Mouse (Mus musculus) midbrain, embryonic 14.5 days (tissue): ENCODE data around the gene Nup210l. TPM values are rescaled to one million over a fixed set of nuclear protein-coding genes. Genes with fewer than 3 reads are reported as not detected.

ENCODE experiments used
- ATAC-seq: fragments of 200-750 bp; cut with Nextera tagmentation; 2 replicates; pipeline ENCODE4 v1.8.0; 2017; ENCODE audit warnings: moderate number of reproducible peaks, moderate library complexity; ENCODE audit not compliant: low FRiP score, low TSS enrichment
- DNase-seq: peaks from one replicate; pipeline ENCODE4 v3.0.0-alpha.2; 2015
- H3K27ac ChIP-seq: fragments of 300-500 bp; sonication (generic); replicated peaks from 2 replicates; pipeline ENCODE4 v1.5.1; 2014; ENCODE audit warnings: mild to moderate bottlenecking, low read depth, low read length, moderate library complexity
- H3K27me3 ChIP-seq: fragments of 300-500 bp; sonication (generic); 2 replicates; pipeline ENCODE4 v1.6.1; 2014; ENCODE audit warnings: low read length, control low read depth, mixed read lengths; ENCODE audit not compliant: control insufficient read depth, insufficient read depth
- H3K36me3 ChIP-seq: fragments of 300-500 bp; sonication (generic); 2 replicates; pipeline ENCODE4 v1.6.1; 2014; ENCODE audit warnings: low read length, control low read depth; ENCODE audit not compliant: control insufficient read depth, insufficient read depth
- H3K4me1 ChIP-seq: fragments of 300-500 bp; sonication (generic); 2 replicates; pipeline ENCODE4 v1.6.1; 2014; ENCODE audit warnings: mild to moderate bottlenecking, antibody characterized with exemption, low read length, control low read depth; ENCODE audit not compliant: control insufficient read depth, insufficient read depth
- H3K4me2 ChIP-seq: fragments of 300-500 bp; sonication (generic); 2 replicates; pipeline ENCODE4 v1.6.1; 2014; ENCODE audit warnings: mild to moderate bottlenecking, low read length, moderate library complexity
- H3K4me3 ChIP-seq: fragments of 300-500 bp; sonication (generic); replicated peaks from 2 replicates; pipeline ENCODE4 v1.5.1; 2014; ENCODE audit warnings: low read depth, low read length
- H3K9ac ChIP-seq: fragments of 300-500 bp; sonication (generic); replicated peaks from 2 replicates; pipeline ENCODE4 v1.6.1; 2014; ENCODE audit warnings: mild to moderate bottlenecking, low read length, moderate library complexity
- H3K9me3 ChIP-seq: fragments of 300-500 bp; sonication (generic); 2 replicates; pipeline ENCODE4 v1.6.1; 2016; ENCODE audit warnings: low read length, control low read depth, mixed read lengths; ENCODE audit not compliant: control insufficient read depth
- WGBS: fragments of 180-500 bp; shearing (Covaris S2); extraction: QIAGEN DNeasy Blood & Tissue Kit; methylation state at CpG from one replicate; pipeline ENCODE4 v1.1.7; 2014; 5-methylcytosine and 5-hydroxymethylcytosine counted together
- polyA plus RNA-seq: library from polyadenylated mRNA; unstranded; fragments of >200 nt; fragmentation: Nextera tagmentation; extraction: Ambion mirVana; gene quantifications from 2 replicates; pipeline ENCODE4 v1.2.1, GENCODE M21; 2014

Gene Nup210l
- polyA plus RNA-seq, 1 experiment from 2014 or later, result 0.61 TPM

- no peak overlapping the region for H3K9ac ChIP-seq
- H3K4me3 ChIP-seq, result no peak overlapping the region
- H3K27ac ChIP-seq, result no peak overlapping the region
- DNase-seq, result no peak
- no peaks in the 10 kb centered on the region for H3K36me3 ChIP-seq
- ATAC-seq, result no peak
- WGBS, result 87% methylated on average over 1 of the region's 1 CpGs
- H3K4me1 ChIP-seq, result no peaks in the 10 kb centered on the region
- H3K4me2 ChIP-seq, result no peak overlapping the region
- H3K27me3 ChIP-seq, result no peaks in the 10 kb centered on the region
- no peaks in the 10 kb centered on the region for H3K9me3 ChIP-seq
Observed at GRCm38 (mm10) chr3:90133331-90133730, 29.4 kb downstream of the Nup210l start.

- Histone ChIP-seq H3K36me3 (no peaks in the 10 kb centered on the region), H3K27ac (no peak overlapping the region)
Observed at GRCm38 (mm10) chr3:90134483-90134882, 30.6 kb downstream of the Nup210l start.

GRCm38 (mm10) chr3:90134993-90135392 is 31.1 kb downstream of the Nup210l start:
- 91% methylated on average over 5 of the region's 5 CpGs for whole genome bisulfite sequencing
- Histone ChIP-seq H3K4me3 (no peak overlapping the region), H3K9me3 (no peaks in the 10 kb centered on the region), H3K36me3 (no peaks in the 10 kb centered on the region), H3K4me1 (no peaks in the 10 kb centered on the region), H3K4me2 (no peak overlapping the region), H3K27ac (no peak overlapping the region), H3K9ac (no peak overlapping the region), H3K27me3 (no peaks in the 10 kb centered on the region)
- DNase-seq (no peak), ATAC-seq (no peak)

More at GRCm38 (mm10) chr3:90134483-90134882, 30.6 kb downstream of the Nup210l start:
- Histone ChIP-seq H3K4me2 (no peak overlapping the region), H3K27me3 (no peaks in the 10 kb centered on the region), H3K9ac (no peak overlapping the region), H3K4me1 (no peaks in the 10 kb centered on the region), H3K9me3 (no peaks in the 10 kb centered on the region), H3K4me3 (no peak overlapping the region)
- no peak for DNase-seq
- ATAC-seq, result no peak
- 74% methylated on average over 3 of the region's 3 CpGs for WGBS

DNA sequence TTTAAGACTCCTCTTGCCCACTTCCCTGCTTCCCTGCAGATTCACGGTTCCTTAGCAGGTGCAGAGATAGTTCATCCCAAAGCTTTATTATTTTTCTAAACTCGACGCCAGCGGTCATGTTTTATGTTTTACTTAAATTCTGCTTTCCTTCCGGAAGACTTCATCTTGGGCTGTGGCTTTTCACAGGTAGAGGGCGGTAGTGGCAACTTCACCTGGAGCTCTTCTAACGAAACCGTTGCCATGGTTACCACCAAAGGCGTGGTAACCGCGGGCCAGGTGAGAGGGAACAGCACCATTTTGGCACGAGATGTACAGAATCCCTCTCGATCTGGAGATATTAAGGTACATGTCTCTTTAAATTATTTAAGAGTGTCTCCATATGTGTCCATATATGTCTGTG is 32.7 kb downstream of the Nup210l start:
- WGBS, result 36% methylated on average over 13 of the region's 13 CpGs
- H3K9ac ChIP-seq, result no peak overlapping the region
- ATAC-seq, result no peak
- no peaks in the 10 kb centered on the region for H3K9me3 ChIP-seq
- no peaks in the 10 kb centered on the region for H3K36me3 ChIP-seq
- H3K4me3 ChIP-seq, result no peak overlapping the region
- H3K27me3 ChIP-seq, result no peaks in the 10 kb centered on the region
- peak; percentile 32 for DNase-seq
- no peaks in the 10 kb centered on the region for H3K4me1 ChIP-seq
- no peak overlapping the region for H3K27ac ChIP-seq
- no peak overlapping the region for H3K4me2 ChIP-seq

- DNase-seq, result no peak
- H3K4me3 ChIP-seq, result no peak overlapping the region
- no peaks in the 10 kb centered on the region for H3K4me1 ChIP-seq
- WGBS, result 89% methylated on average over 1 of the region's 1 CpGs
- ATAC-seq, result no peak
- H3K9ac ChIP-seq, result no peak overlapping the region
- H3K27me3 ChIP-seq, result no peaks in the 10 kb centered on the region
- H3K4me2 ChIP-seq, result no peak overlapping the region
- no peak overlapping the region for H3K27ac ChIP-seq
- H3K36me3 ChIP-seq, result no peaks in the 10 kb centered on the region
- H3K9me3 ChIP-seq, result no peaks in the 10 kb centered on the region
Observed at GRCm38 (mm10) chr3:90137606-90138005, 33.7 kb downstream of the Nup210l start.

- Histone ChIP-seq H3K4me1 (no peaks in the 10 kb centered on the region), H3K27ac (no peak overlapping the region), H3K36me3 (no peaks in the 10 kb centered on the region), H3K9me3 (no peaks in the 10 kb centered on the region), H3K27me3 (no peaks in the 10 kb centered on the region), H3K4me3 (no peak overlapping the region), H3K4me2 (no peak overlapping the region), H3K9ac (no peak overlapping the region)
- WGBS, result 91% methylated on average over 3 of the region's 3 CpGs
- DNase-seq (no peak), ATAC-seq (no peak)
Observed at GRCm38 (mm10) chr3:90139962-90140361, 36.0 kb downstream of the Nup210l start.

DNA sequence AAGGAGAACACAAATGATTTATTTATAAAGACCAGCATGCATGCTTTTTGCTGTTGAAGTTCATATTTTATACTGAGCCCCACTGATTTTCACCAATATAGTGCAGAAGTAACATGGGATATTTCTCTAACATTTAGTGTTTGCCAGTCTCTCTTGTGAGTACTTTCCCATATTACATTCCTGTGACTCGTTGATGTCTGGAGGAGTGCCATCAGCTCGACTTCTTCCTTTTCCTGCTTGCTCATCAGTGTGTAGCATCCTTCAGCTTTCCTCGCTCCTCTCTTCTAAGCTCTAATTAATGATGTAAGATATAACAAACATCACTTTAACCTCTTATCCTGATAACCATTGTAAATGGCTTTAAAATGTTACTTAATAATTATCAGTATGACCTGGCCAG is 41.5 kb downstream of the Nup210l start:
- no peaks in the 10 kb centered on the region for H3K9me3 ChIP-seq
- no peak overlapping the region for H3K4me3 ChIP-seq
- H3K36me3 ChIP-seq, result no peaks in the 10 kb centered on the region
- H3K4me2 ChIP-seq, result no peak overlapping the region
- no peaks in the 10 kb centered on the region for H3K4me1 ChIP-seq
- no peak for DNase-seq
- ATAC-seq, result no peak
- no peaks in the 10 kb centered on the region for H3K27me3 ChIP-seq
- H3K27ac ChIP-seq, result no peak overlapping the region
- 88% methylated on average over 3 of the region's 3 CpGs for WGBS
- no peak overlapping the region for H3K9ac ChIP-seq

DNA sequence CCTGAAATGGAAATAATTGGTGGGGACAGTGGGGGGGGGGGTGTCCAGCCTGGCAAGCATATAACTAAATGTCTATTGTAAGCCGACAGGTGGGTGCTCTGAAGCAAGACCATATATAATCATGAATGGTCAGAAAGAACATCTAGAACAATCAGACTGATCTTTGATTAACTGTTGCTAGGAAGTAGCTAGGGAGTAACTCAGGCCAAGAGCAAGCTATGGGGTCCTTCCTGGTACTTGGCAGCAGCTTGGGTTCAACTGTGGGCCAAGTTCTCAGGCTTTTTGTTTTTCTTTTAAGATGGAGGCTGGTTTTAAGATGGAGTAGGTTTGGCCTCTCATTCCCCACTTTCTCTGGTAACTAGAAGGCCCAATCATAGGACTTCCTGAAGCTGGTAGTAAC is 42.7 kb downstream of the Nup210l start:
- Histone ChIP-seq H3K27me3 (no peaks in the 10 kb centered on the region), H3K36me3 (no peaks in the 10 kb centered on the region), H3K9me3 (no peaks in the 10 kb centered on the region), H3K4me1 (no peaks in the 10 kb centered on the region), H3K9ac (no peak overlapping the region), H3K4me3 (no peak overlapping the region), H3K4me2 (no peak overlapping the region), H3K27ac (no peak overlapping the region)
- WGBS, result 78% methylated on average over 1 of the region's 1 CpGs
- DNase-seq (no peak), ATAC-seq (no peak)

GRCm38 (mm10) chr3:90151086-90151740 is 47.3 kb downstream of the Nup210l start:
- 91% methylated on average over 12 of the region's 12 CpGs for WGBS
- H3K27ac ChIP-seq, result no peak overlapping the region
- no peak for ATAC-seq

More at GRCm38 (mm10) chr3:90151086-90151740, 47.3 kb downstream of the Nup210l start:
- H3K4me3 ChIP-seq, result no peak overlapping the region
- no peak for DNase-seq
- no peak overlapping the region for H3K9ac ChIP-seq
- no peaks in the 10 kb centered on the region for H3K9me3 ChIP-seq
- no peaks in the 10 kb centered on the region for H3K36me3 ChIP-seq
- H3K4me1 ChIP-seq, result no peaks in the 10 kb centered on the region
- no peak overlapping the region for H3K4me2 ChIP-seq
- H3K27me3 ChIP-seq, result no peaks in the 10 kb centered on the region
